Mouse (Mus musculus): Measurements from ENCODE around the gene Hey2.

Gene Hey2

GRCm38 (mm10) chr10:30791016-30791415 is 51.6 kb downstream of the Hey2 start:
- no peak for DNase-seq (ENCODE audit: low read depth, low spot score)

GRCm38 (mm10) chr10:30789521-30789920 is 53.1 kb downstream of the Hey2 start:
- DNase-seq (ENCODE audit: low read depth, low spot score): no peak

- no peak for DNase-seq (ENCODE audit: low read depth, low spot score)
Observed at GRCm38 (mm10) chr10:30788340-30788721, 54.3 kb downstream of the Hey2 start.

GRCm38 (mm10) chr10:30787684-30788339 is 54.8 kb downstream of the Hey2 start:
- DNase-seq (ENCODE audit: low read depth, low spot score): no peak

GRCm38 (mm10) chr10:30786103-30786754 is 56.4 kb downstream of the Hey2 start:
- peak; percentile 7 for DNase-seq (ENCODE audit: low read depth, low spot score)

All from ZHBTc4 (cell line).